Mouse (Mus musculus) right cerebral cortex, adult 18-20 months (tissue): Measurements from ENCODE around the gene Anp32a.
A peak's percentile ranks its signal among the peaks of the same experiment; 100 is the strongest.

Experiments
- DNase-seq: peaks from one replicate; pipeline ENCODE4 v3.0.0; 2022; ENCODE audit warnings: mixed read lengths

Gene Anp32a

DNA sequence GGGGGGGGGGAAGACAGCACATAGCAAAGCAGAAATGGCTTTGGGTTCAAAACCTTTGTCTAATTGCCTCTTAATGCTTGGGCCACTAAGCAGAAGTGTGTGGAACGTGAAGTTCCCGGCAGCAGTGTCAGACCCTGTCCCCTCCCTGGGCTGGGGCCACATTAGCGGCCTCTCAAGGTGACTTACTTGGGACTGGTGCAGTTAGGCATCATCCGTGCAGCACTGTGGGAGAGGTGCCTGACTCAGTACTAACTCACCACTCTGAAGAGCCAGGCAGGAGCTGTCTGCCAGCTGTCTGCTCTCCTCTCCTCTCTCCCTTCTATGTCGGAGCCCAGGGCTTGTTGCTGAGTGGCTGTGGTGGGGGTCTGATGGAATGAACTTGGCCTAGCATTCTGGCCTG lies 6.1 kb downstream of the Anp32a start:
- DNase-seq: no peak

DNA sequence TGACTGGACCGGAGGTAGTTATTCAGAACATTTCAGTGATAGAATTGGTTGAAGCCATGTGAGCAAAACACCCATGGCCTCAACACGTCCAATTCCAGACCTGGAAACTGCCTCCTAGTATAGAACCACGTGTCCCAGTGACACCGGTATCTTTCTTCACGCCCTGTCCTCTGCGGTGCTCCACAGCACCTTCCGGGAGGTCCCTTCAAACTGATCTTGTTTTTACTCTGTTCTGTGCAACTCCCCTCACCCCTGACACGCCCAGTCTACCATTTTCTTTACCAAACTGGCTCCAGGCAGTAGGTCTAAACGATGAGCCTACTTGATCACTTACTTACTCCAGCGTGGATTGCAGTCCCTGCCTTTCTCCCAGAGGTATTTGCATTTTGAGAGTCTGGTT lies 7.0 kb downstream of the Anp32a start:
- no peak for DNase-seq

DNA sequence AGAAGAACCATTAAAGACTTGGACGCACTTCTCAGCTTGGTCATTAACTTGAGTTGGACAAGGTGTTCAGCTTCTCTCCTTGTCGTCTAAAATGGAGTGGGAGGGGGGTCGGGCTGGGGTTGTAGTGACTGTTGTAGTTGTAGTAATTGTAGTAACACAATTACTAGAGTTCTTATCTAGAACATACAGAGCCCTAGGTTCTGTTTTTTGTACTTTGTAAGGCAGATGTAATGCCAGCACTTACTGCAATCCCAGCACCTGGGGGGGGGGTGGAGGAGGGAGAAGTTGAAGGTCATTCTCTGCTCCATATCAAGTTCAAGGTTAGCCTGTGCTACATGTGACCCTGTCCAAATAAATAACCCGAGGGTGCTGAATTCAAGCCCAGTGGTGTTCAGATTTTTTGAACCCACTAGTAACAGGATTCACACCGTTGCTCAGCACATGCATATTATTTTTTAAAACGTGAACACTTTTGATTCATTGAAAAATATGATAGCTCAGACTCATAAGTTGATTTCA lies 7.4 kb downstream of the Anp32a start:
- no peak for DNase-seq

DNA sequence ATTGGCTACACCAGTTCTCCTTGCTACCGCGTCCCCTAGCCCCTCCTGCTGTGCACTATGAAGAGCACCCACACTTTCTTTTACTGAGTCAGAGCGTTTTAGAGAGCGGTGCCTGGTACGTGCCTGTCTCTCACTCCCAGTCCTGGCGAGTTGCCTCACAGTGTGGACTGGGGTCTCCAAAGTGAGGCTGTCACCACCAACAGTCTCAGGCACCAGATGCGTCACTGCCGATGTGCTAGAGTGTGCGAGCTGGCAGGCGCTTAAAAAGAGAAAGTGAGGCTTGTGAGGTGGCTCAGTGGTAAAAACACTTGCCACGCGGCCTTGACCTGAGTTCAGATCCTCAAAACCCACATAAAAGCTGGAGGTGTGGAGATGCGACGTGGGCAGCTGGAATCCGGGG lies 8.2 kb downstream of the Anp32a start:
- no peak for DNase-seq

DNA sequence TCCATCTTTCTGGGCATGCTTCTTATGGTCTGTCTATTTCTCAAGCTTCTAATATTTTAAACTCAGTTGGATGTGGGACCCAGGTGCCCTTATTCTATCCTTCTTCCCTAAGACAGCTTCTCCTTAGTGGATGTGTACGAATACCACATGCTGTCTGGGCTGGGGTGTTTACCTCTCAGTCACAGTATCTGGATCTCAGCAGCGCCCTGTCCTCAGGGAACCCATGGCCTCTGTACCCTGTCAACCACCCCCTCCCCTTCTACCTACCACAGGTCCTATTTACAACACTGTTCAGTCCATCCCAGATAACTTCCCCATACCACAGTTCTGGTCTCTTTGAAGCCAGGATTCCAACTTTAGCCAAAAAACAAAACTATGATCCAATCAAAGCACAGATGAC lies 9.6 kb downstream of the Anp32a start:
- DNase-seq: no peak

DNA sequence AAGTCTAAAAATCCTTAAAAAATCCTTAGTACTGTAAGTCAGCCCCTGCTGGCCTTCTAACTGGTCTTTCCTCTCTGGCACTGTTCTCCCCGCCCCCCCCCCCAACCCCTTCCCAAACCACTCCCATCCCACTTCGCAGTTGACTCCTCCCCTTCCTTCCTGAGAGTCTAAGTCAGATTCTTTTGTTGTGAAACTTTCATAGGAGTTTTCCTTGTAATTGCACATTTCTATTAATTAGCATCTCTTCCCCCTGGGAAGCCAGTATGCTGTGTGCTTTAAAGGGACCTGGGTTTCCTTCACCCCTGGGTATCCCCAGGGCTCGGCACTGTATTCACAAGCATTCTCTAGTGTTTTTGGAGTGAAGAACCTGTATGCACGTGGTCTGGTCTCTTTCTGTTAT lies 10.1 kb downstream of the Anp32a start:
- DNase-seq: no peak

DNA sequence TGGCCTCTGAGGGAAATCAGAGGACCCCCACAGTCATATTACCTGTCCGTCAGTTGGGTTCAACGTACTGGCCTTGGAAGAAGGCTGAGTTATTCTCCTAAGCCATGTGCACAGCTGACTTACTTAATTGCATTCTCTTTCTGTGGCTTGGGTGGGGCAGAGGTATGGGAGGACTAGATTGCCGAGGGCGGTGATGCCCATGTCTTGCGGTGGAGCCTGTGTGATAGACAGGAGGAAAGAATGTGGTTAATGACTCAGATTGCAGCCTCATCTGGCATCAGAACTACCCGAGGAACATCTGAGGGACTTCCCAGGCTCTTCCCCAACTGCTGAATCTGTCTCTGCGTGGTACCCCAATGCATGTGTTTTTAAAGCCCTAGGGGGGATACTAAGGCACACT lies 12.7 kb downstream of the Anp32a start:
- no peak for DNase-seq

DNA sequence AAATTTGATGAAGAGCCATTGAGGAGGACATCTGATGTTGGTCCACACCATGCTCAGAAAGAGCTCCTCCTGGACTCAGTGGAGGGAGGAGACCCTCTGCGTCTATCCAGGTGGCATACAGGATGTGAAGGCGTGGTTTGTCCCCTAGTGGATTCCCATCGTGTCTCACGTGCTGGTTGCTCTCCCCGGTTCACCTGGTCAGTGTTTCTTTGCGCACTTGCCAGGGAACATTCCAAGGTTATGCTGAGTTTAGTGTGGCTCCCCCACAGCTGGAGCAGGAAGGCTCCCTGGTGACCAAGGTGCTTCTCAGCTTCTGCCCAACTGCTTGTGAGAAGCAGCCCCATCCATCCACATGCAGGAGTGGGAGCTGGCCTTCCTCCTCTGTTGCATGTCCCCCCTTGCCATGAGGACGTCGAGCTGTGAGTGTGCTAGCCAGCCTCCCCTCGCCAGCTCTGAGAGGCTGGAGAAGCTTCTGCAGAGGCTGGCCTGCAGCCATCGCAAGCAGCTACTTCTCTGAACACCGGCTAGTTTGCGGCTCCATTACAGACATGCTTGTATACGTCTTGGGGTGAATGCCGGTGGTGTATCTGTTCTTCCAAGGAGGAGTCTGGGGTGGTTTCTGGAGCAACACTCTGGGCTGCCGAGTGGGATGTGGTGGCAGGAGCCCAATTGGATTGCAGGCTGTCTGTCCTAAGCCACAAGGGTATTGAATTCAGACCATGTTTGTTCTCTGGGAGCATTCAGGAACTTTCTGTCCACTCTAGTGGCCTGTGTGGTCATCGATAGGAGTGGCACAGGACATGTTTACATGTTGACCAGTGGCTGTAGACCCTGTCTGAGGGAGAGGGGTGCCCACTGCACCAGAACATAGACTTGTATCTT lies 14.0 kb downstream of the Anp32a start:
- DNase-seq: no peak

DNA sequence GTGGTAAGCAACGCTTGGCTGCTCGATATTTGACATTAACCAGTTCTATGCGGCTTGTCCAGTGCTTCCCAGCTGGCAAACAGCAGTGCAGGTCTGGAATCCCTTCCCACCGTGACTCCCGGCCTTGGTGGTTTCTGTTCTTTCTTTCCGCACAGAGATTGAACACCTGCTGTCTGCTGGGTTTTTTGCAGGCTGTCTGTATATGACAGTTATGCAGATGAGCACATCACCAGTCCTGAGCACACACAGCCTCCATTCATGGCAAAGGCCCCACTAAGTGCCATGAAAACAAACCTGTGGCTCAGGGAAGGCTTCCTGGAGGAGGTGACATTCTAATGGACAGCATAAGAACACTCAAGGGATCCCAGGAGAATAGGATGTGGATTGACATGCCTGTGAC lies 14.7 kb downstream of the Anp32a start:
- DNase-seq: no peak

DNA sequence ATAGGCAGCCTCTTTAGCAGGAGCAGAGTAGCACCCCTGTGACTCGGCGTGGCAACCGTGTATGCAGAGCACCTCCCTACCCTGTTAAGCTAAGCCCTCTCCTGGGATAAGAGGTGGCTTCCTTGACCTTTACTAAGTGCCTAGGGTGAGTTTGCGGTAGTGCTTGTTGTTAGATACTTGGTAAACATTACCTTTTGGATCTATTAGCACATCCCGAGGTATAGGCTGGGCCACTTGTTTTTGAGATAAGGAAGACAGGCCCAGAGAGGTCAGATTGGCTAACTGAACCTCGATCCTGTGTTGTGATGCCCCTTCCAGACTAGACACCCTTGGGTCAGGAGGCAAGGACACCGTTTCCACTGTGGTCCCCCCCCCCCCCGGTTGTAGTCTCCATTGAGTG lies 16.5 kb downstream of the Anp32a start:
- no peak for DNase-seq

DNA sequence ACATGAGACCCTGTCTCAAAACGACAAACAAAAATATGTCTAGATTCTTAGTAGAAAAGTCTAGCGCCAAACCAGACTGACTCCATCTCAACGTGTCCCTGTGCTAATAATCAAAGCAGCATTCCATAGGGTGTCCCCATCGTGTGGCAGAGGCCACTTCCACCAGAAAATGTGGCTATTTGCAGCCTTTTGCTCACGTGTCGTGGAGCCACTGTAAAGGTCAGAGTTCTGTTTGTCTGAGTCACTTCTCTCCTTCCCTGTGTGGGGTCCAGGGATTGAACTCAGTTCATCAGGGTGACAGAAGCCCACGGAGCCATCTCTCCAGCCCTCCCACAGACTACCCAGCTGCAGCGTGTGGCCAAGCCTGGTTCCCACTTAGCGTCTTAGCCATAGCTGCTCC lies 17.8 kb downstream of the Anp32a start:
- no peak for DNase-seq

DNA sequence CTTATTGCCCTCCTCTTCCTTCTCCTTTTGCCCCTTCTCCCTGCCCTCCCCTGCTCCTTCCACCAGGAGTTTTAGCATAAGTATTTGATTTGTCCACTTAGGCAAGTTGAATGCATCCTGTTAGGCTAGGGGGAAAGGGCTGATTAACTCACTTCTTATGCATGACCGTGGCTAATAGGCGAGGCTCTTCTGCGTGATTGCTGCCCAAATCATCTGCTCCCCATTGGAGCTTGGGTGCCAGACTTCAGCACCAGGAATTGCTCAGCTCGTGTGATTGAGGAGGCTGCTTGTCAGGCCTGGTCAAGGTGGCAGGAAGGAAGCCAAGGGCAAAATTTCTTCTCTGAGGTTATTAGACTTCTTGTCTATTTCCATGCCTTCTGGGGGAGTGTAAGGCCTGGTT lies 19.8 kb downstream of the Anp32a start:
- no peak for DNase-seq

DNA sequence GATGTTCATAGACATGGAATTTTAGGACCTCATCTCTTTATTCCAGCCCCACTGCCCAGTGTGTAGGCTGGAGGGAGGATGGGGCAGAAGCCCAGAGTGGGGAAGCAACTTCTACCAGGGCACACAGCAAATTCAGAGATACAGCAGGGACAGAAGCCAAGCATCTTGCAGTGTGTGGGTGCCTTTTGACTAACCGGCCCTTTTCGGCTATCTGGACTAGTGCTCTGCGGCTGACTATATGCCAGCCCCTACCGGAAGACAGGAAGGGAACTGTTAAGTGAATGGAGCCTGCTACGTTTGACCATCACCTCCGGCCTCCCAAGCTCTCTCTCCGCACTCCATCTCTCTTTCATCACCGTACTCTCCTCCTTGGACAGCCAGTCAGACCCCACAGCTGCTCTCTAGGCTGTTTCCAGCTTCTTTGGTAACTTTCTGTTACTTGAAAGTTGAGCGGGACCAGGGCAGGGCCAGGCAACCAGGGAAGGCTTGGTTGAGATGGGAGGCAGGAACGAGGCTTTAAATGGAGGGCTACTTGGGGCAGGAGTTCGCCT lies 21.8 kb downstream of the Anp32a start:
- DNase-seq: no peak

DNA sequence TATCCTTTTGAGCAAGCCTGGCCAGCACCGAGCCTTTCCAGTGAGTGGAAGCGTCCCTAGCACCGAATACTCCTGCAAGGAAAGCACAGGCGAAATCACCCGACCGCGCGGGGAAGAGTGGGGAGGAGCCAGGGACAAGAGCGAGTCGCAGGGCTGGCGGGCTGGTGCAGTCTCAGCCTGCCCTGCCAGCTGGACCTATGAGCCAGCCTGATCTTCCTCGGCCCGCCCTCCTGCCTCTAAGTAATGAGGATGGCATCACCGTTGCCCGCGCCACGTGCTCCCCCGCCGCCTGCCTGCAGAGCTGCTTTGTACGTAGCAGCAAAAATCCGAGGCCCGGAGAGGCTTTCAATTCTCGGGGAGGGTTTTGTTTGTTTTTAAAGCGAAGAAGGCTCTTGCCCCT lies 22.5 kb downstream of the Anp32a start:
- peak; percentile 95 for DNase-seq

DNA sequence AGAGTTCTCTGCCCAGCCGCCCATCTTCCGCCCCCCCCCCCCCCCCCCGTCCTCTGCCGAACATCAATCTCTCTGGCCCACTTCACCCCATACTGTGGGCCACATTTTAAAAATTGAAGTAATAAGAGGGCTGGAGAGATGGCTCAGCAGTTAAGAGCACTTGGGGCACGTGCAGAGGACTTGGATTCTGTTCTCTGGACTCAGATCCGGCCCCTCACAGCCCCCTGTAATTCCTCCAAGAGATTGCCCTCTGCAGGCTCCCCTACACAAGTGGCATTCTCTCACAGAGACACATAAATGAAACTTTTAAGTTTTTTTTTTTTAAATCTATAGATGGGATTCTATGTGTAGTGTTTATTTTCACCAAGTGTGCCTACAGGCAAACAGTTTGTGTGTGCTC lies 23.1 kb downstream of the Anp32a start:
- no peak for DNase-seq

DNA sequence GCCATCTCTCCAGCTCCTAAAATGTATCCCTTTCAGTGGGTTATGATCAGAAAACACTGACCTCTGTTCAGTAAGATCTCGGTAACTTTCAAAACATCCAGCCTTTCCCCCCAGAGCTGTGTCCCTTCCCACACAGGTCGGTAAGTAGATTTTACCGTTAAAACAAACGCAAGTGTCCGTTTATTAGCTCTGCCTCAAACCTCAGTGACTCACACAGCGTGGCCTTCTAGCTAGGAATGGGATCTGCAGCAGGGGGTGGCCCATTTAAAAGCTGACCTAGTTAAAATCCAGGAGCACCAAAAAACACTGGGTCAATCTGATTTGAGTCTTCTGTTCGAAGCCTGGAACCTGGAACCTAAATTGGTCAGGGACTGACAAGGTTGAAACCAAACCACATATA lies 23.7 kb downstream of the Anp32a start:
- no peak for DNase-seq

DNA sequence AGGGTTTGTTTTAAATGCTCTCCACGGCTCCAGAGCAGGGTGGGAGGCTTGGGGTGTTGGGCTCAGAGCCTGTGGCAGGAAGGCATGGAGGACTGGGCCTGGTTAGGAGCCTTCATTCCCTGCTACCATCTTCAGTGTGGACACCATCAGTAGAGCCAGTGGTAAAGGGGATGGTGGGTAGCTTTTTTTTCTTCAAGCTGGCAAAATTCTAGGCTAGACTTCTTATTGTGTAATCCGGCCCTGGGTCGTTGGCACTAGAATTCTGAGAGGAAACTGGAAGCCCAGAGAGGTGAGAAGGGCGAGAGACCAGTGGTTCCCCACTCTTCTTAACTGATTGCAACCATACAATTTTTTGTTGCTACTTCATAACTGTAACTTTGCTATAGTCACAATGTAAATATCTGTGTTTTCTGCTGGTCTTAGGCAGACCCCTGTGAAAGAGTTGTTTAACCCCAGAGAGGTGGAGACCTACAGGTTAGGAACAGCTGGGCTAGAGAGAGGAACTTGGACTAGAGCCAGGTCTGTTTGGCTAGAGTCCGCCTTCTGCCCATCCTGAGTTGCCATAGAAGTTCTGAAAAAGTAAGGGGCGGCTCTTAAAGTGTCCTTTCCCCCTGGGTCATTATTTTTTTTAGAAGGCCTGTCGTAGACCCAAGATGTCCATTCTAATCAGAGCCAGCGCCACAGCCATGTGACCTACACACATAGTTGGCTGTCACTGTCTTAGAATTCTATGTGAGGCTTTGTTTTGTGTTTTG lies 24.4 kb downstream of the Anp32a start:
- no peak for DNase-seq

DNA sequence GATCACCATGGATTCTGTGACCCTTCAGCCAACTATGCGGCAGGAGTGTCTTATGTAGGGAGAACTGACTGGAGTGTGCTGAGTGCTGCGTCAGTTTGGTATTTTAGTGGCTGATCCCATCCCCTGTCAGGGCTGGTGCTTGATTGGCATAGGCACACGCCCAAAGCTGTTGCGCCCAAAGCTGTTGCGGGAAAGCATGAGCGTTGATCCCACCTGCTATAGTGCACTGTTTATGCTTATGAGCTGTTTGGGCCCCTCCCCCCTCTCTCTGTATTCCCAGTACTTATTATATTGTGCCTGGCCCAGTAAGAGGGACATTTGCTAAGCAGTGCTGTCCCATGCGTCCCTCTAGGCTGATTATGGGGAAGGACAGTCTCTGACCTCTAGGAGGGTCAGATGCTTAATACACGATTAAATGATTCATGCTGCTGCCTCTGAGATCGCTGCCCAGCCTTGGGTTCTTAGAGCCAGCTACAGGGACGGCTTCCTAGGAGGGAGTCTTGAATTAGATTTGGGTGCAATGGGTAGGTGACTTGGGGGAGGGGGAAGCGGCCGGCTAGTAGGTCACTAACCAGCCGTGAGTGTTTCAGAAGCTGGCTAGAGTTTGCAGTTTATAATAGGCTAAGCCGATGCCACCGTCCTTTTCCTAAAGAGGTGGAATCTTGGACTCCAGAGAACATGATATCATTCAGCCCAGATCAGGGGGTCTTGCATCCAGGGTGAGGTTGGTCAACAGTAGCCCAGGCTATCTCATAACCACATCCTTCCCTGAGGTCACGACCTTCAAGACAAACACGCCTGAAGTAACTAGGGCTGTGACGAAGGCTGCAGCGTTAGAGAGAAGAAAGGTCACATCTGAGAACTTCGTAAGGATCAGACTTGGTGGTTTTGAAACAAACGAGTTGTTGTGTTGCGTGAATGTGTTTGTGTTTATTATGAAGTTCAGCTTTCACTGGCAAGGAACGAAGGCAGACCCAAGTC lies 25.7 kb downstream of the Anp32a start:
- no peak for DNase-seq

DNA sequence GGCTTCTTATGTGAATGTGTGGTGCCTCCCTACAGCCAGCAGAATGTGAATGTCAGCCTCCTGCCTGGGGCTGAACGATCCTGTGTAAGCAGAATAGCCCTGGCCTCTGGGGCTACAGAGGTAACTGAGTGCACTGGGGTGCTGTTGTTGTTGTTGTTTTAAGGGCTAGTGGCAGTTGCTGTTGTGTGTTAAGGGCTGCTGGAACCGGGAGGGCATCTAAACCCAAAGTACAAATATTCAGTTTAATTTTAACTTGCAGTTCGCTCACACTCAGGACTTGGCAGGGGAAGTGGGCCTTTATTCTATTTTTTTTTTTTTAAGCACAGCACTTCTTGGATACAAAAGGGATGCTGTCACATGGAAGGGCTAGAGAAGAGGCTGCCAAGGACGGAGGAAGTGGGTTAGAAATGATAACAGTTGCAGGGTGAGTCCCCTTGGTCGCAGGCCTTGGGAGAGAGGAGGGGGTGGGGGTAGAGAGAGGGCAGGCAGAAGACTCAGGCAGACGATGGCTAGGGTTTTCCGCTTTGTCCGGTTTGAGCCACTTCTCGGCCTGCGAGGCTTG lies 26.5 kb downstream of the Anp32a start:
- no peak for DNase-seq

DNA sequence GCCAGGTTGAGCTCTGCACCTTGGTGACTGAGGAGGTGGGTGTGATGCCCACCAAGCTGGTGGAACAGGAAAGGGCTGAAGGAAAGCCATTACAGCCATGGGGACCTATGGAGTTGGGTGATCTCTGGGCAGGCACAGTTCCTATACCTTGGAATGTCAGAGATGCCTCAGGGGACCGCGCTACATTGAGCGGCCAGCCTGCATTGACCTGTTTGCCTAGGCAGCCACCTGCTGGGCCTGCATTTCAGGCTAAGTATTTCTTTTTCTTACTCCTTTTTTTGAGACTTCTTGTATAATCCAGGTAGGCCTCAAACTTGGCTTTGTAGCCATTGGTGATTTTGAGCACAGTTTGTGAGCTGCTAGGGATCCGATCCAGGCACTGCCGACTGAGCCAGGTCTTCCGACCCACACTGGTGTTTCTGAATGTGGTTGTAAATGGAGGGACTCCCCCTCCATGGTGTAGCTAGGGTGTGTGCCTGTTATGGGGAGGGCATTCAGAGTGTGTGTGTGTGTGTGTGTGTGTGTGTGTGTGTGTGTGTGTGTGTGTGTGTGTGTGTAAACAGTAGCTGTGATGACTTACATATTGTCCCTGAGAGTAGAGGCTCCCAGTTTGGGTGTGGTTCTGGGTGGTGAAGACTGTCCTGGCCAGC lies 27.3 kb downstream of the Anp32a start:
- DNase-seq: no peak

DNA sequence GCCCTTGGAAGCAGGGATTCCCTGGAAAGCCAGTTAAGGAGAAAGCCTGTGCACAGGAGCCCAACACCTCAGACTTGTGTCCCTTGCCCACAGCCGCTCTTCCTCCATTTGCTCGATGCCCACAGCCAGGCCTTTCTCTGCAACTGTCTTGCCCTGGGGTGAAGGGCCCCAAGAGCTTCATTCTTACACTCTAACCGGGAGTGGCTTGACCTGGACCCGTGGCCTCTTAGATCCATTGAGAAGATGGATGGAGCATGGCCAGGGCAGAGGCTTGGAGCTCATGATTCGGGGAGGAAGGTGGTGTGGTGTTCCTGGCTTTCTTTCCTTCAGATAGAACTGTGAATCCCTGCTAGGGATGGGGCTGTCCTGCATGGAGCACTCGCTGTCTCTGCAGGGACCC lies 28.1 kb downstream of the Anp32a start:
- no peak for DNase-seq

DNA sequence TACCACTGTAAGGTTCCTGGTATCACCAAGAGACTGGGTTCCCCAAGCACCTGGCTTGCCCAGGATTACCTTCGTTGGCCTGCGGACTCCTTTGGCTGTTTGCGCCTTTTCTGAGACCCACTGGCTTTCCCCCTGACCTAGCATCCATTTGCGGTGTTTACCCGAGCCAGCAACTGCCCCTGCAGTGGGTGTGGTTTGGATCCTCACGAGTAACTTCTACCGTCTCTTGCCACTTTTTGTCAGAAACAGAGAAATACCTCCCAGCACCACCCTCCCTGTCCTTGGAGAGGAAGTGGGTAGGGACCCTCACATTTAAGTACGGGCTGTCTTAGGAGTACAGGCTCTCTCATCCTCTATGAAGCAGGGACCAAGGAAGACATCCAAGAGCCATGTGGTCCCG lies 29.1 kb downstream of the Anp32a start:
- no peak for DNase-seq
